Mouse (Mus musculus) cerebellum, adult 11-12 months (tissue): ENCODE measurements around the gene H2afz.
"Not testable (repeated sequence)": the region's sequence is repeated elsewhere in the genome, so short reads cannot be mapped to it uniquely, and the experiment has no call there.

Experiments
- DNase-seq: peaks from one replicate; pipeline ENCODE4 v3.0.0; 2022

Gene H2afz

GRCm38 (mm10) chr3:137864124-137864987 is at the start of gene H2afz:
TSS of gene H2afz (plus strand) at chr3:137864487.
- peak; percentile 99 for DNase-seq

DNA sequence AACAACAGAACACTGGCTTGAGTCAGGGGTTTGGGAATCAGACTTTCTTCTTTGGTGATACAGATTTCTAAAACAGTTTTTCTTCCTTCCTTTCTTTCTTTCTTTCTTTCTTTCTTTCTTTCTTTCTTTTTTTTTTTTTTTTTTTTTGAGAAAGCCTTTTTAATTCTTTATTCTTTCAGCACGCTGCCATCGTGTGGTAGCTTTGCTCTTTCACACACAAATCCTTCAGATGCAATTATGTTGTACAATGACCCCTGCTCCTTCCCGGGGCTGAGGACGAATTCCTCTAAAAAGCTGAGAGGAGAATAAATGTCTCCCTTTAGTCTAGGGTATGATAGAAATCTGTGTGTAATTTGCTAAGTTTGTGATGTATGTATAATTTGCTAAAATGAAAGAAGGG is 45.6 kb upstream of the H2afz start:
- no peak for DNase-seq

DNA sequence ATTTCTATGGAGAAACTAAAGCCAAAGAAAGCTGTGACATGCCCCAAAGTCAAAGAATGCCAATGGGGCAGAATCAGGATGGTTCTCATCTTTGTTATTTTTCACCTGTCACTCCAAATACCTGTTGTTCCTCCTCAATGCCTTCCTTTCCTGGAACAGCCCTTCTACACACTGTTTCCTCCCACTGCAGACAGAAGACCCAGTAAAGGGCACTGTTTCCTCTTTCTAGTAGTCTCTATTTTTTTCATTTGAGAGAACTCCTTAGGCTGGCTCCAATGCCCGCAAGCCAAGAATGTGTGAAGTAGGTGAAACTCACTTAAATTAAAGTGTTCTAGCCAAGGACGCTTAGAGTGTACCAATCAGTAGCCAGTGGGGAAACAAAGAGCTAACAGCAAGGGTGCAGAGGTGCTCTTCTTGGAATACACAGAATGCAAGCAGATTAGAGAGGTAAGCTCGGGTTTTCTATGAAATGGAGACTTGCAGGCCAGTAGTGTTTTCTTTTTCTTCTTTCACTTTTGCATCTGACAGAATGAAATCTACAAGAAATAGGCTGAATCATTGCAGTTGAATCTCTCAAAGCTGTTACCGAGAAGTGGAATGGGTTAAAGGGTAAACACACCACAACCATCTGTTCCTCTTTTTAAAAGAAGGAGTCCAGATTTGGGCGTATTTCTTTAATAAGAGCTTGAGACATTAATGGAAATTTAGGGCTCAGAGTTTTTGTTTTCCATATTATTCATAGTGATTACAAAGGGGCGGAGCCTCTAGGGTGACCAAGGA is 43.4 kb upstream of the H2afz start:
- DNase-seq: no peak

- DNase-seq: no peak
These were observed 41.0 kb upstream of the H2afz start for GRCm38 (mm10) chr3:137823317-137823716.

- no peak for DNase-seq
These were observed 36.6 kb upstream of the H2afz start for GRCm38 (mm10) chr3:137827678-137828077.

GRCm38 (mm10) chr3:137831156-137831555 is 33.1 kb upstream of the H2afz start:
- no peak for DNase-seq

- no peak for DNase-seq
These were observed 31.2 kb upstream of the H2afz start for GRCm38 (mm10) chr3:137833128-137833527.

DNA sequence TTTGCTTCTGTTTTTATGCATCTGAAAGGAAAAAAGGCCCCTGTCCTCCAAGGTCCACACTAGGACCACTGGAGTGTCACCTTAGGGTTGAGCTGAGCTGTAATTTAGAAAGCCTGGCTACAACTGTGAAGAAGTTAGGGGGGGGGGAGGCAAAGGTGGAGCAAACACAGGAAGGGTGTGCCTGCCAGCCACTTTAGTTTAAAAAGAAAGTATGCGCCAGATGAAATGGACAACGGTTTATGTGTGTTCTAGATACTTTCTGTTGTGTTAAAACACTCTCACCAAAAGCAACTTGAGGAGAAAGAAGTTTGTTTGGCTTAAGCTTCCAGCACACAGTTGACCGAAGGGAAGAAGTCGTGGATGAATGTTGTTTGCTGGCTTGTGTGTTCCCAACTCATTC is 30.6 kb upstream of the H2afz start:
- DNase-seq: no peak

DNA sequence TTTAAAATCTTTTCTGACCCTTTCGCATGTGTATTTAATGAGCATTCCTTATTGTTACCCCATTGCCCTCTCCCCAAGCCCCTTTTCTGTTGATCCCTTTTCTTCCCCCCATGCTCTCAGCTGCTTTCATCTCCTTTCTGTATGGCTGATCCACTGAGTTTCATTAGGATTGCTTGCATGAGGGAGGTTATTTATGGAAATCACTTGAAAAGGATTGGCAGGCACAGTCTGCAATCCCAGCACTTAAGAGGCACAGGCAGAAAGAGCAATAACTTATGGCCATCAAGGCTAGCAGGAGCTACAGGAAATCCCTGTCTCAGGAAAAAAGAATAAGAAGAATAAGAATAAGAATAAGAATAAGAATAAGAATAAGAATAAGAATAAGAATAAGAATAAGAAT is 27.7 kb upstream of the H2afz start:
- no peak for DNase-seq

GRCm38 (mm10) chr3:137838160-137838559 is 26.1 kb upstream of the H2afz start:
- no peak for DNase-seq

- DNase-seq: no peak
These were observed 21.3 kb upstream of the H2afz start for GRCm38 (mm10) chr3:137842944-137843343.

- DNase-seq: no peak
These were observed 20.0 kb upstream of the H2afz start for GRCm38 (mm10) chr3:137844263-137844662.

GRCm38 (mm10) chr3:137846552-137846951 is 17.7 kb upstream of the H2afz start:
- DNase-seq: no peak

DNA sequence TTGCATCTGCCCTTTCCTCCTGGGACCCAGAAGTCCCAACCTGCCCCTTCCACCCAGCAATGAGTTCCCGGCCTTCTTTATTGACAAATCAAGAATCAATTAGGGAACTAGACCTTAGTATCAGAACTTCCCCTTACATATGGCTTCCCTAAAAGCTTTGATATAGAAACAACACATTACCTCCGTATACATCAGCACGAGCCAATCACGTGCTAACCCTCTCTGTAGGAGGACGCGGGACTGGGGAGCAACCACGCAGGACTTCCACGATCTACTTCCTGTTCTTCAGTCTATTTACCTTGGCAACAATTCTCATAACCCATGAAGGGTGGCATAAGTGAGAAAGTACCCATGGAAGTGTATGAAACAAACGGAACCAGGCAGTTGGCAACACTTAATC is 15.9 kb upstream of the H2afz start:
- no peak for DNase-seq

DNA sequence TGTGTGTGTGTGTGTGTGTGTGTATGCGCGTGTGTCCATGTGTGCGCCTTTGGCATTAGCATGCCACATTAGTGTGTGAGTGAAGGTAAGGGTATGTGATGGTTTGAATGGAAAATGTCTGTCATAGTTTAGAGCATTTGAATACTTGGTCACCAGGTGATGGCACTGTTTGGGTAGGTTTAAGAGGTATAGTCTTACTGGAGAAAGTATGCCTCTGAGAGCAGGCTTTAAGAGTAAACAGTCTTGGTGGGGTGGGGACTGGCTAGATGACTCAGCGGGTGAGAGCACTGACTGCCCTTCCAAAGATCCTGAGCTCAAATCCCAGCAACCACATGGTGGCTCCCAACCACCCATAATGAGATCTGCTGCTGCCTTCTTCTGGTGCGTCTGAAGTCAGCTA is 14.6 kb upstream of the H2afz start:
- DNase-seq: no peak

DNA sequence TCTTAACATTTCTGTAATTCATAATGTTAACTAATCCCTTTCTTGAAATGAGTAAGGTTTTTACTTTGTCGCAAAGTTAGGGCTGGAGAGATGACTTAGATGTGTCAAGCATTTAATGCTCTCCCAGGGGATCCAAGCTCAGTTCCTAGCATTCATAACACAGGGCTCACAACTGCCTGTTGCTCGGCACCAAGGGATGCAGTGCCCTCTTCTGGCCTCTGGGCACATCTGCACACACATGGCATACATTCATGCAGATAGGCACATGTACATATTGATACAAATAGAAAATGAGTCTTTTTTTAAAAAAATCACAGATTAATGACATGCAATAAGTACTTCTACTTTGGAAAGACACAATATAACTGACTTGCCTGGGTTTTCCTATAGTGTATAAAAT is 13.1 kb upstream of the H2afz start:
- DNase-seq: no peak

DNA sequence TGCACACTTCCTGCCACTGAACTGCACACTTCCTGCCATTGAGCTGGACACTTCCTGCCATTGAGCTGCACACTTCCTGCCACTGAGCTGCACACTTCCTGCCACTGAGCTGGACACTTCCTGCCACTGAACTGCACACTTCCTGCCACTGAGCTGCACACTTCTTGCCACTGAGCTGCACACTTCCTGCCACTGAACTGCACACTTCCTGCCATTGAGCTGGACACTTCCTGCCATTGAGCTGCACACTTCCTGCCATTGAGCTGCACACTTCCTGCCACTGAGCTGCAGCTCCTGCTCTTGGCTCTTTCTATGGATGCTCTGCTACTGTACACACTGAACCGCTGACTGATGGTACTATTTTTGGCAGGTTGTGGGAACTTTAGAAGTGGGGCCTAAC is 11.3 kb upstream of the H2afz start:
- not testable (repeated sequence) for DNase-seq

DNA sequence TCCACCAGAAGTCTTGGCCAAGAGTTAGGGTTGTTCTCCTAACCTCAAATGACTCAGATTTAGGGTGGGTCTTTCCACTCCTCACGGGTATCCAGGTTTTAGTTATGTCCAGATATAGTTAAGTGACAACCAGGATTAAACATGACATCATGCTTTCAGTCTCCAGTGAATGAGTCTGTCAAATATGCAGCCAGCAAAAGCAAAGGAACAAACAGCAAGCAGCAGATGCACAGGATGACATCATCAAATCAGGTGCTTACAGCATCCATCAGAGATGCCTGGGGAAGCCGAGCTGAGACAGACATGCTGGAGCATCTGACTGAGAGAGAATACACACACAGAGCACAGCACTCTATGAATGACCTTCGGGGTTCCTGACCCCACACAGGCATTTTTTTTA is 9.0 kb upstream of the H2afz start:
- no peak for DNase-seq

GRCm38 (mm10) chr3:137856061-137856460 is 8.2 kb upstream of the H2afz start:
- DNase-seq: no peak

- DNase-seq: no peak
These were observed 3.7 kb upstream of the H2afz start for GRCm38 (mm10) chr3:137860394-137861170.

GRCm38 (mm10) chr3:137861436-137861835 is 2.9 kb upstream of the H2afz start:
- DNase-seq: no peak

DNA sequence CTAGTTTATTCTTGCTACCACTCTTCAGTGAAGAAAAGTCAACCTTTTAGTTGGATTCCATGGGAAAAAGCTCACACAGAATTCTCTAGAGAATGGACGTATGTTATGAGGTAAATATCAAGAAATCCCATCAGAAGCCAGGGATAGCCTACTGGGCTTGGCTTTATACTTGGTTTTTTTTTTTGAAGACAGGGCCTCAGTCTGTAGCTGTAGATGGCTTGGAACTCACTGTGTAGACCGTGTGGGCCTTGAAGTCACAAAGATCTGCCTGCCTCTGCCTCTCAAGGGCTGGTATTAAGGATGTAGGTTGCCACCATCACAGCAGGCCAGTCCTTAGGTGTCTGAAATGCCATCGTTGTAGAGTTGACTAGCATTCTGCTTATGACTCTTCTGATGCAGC is 1.7 kb upstream of the H2afz start:
- peak; percentile 26 for DNase-seq
